Mouse (Mus musculus): ENCODE measurements around the gene Zfp775.
A peak's percentile ranks its signal among the peaks of the same experiment; 100 is the strongest.

The Zfp775 gene

DNA sequence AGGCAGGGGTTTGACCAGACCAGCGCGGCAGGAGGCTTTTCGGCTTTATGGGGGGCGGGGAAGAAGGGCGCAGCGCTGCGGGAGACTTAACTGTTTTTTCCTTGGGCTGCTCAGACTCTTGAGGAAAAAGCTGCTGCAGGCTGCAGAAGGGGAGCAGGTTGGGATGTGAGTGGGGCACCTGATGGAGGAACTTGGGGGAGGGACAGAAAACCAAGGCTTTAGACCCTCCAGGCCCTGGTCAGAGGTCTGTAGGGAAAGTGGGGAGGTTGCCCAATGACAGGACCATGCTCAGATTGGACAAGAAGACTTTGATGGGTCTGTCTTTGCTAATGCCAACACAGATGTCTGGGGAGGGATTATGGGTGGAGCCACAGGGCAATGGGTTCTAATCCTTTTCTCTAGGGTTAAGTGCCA, 25.7 kb downstream of the Zfp775 start:
- DNase-seq (ENCODE audit: extremely low spot score, low read depth, low spot score): no peak

DNA sequence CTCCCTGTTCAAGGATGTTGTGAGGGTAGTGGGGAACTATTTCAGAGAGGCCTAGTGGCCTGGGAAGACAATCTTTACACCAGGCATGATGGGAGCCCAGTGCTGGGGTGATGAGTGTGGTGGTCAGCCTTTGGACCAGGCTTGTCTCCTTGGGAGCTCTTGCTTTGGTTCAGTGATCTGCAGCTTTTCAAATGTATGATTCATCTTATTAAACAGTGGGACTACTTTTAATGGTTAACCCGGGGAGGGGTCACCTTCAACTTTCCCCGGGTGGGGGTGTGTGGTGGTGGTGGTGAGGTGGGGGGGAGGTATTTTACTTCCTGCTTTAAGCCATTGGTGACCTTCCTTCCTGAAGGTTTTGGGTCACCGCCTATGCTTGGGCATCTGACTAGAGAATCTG, 26.5 kb downstream of the Zfp775 start:
- DNase-seq (ENCODE audit: extremely low spot score, low read depth, low spot score): no peak

DNA sequence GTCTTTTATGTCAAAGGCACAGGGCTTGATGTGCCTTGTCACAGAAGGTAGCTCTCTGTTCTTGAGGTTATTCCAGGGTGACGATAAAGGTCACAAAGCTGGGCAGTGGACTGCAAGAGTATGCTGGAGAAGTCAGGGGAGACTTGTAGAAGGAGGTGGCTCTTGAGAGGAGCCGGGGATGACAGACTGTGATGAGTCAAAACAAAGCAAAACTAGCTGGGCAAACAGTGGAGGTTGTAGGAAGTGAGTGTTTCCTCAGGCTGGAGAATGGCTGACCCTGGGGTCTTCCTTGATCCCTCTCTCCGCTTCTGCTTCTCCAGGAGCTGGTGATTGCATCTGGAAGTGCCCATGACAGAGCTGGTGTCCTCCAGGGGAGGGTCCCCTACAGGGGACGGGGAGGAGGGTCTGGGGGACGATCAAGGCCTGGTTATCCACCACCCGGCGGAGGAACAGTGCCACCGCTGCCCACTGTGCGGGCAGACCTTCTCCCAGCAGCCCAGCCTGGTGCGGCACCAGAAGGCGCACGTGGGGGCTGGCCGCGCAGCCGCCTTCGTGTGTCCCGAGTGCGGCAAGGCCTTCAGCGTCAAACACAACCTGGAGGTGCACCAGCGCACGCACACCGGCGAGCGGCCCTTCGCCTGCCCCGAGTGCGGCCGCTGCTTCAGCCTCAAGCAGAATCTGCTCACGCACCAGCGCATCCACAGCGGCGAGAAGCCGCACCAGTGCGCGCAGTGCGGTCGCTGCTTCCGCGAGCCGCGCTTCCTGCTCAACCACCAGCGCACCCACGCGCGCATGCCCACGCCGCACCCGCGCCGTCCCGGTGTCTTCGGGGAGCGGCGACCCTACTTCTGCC, 27.2 kb downstream of the Zfp775 start:
- no peak for DNase-seq (ENCODE audit: extremely low spot score, low read depth, low spot score)

DNA sequence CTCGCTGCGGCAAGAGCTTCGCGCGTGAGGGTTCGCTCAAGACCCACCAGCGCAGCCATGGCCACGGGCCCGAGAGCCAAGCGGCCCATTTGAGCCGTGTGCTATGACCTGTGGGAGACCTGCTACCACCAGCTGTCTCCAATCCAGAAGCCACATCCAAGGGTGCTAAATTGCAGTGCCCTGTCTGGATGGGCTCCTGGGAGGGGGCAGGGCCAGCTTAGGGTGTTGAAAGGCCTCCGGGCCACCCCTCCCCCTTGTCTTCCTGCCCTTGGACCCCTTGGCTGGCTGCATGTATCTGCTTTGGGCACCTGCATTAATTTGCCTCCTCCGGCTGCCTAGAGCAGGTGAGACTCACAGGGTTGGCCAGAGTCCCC, 27.8 kb downstream of the Zfp775 start:
- no peak for DNase-seq (ENCODE audit: extremely low spot score, low read depth, low spot score)

DNA sequence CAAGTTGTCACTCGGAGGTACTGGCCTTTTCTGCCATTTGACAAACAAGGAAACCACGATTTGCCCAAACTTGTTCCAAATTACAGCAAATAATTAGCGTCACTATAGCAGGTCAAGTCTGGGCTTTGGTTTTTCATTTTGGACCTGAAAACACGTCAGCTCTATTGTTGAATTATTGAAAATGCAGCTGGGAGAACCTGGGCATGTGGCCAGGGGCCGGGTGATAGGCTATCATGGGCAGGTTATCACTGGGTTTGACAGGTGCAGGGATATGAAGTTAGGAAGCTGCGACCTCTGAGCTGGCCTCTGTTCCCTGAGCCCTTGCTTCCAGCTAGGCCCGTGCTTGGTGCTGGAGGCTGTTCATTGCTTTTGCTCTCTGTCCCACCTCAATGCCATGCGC, 29.0 kb downstream of the Zfp775 start:
- no peak for DNase-seq (ENCODE audit: extremely low spot score, low read depth, low spot score)

DNA sequence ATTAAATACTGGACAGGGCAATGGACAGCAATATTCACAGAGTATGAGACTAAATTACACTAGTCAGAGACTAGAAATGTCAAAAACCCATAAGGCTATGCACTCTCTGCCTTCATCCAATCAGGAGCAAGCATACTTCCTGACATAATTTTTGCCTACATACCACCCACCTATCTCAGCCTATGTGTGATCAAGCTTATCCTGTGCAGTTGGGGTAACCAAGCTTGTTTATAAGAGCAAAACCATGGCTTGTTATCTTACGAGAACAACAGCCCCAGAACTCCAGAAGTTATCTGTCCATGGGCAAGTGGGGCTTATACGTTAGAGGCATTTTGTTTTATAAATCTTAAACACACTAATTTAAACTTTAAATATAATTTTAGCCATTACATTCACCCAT, 33.2 kb downstream of the Zfp775 start:
- DNase-seq (ENCODE audit: extremely low spot score, low read depth, low spot score): no peak

DNA sequence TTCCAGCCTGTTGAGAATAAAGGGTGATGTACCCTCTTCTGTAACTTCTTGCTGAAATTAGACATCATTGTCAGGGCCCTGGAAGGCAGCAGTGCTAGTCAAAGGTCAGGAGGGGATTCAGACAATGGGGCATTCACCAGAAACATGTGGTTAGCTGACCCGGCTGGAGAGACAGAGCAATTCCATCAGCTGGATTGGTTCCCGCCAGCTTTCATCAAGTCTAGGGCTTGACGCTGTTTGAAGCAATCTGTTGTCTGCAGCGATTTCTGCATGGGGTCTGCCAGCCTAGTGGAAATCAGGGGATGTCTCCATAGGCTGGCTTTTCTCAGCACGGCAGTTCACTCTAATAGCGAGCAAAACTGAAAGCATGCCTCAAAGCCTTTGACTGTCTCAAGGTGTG, 34.7 kb downstream of the Zfp775 start:
- DNase-seq (ENCODE audit: extremely low spot score, low read depth, low spot score): no peak

DNA sequence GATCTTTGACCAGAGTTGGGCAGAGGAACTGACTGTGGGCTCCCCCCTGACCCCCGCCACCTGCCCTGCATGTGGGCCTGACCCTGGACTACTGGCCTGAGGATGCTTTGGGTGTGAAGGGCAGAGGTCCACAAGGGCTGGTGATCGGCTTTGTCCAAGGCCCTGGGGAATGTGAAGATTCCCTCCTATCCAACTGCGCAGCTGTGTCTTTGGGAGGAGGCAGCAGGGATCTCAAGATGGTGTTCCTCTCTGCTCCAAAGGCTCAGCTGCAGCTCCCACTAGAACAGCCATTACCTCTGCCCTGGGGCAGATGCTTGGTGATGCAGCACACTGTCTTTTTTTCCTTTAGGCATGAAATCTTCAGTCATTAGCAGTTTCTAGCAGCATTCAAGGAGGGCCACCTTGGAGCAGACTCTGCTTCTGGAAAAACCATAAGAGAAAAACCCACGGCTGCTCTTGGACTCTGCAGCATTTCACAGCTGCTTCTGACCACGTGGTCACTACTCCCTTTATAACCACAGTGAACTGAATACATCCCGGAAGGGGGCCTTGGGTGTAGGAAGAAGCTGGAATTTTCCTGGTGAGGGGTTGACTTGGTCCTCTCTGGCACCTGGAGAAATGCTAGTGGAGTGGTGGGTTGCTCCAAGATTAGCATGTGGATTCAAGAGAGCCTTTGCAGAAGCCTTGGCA, 36.1 kb downstream of the Zfp775 start:
- DNase-seq (ENCODE audit: extremely low spot score, low read depth, low spot score): no peak

DNA sequence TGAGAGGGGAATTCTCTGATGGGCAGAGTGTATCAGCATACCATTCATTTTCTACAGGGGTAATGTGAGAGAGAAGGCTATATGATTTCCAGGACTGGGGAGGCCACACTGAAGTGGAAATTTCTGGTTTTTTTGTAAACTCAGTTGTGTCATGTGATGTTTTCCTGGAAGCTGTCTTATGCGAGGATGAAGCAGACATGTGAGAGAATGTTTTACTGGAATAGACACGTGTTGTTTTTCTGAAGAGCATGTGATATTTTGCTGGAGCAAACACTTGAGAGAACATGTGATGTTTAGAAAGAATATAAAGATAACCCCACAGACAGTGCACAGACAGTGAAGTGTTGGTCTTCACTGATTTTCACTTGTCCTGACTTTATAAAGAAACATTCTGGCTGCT, 36.7 kb downstream of the Zfp775 start:
- no peak for DNase-seq (ENCODE audit: extremely low spot score, low read depth, low spot score)

DNA sequence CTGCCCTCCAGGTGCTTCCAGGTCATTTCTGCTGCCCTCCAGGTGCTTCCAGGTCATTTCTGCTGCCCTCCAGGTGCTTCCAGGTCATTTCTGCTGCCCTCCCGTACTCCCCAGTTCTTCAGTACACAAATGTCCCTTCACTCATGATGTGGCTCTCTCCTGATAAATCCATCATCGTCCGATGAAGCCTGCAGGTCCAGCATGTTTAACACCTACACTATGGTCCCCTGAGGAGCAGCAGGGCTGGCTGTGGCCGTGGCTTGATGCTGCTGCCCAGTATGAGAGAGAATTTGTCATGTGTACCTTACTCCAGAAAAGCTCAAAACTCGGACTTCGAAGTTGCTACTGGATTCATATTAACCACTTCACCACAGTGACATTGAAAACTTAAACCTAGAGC, 39.5 kb downstream of the Zfp775 start:
- DNase-seq (ENCODE audit: extremely low spot score, low read depth, low spot score): no peak

DNA sequence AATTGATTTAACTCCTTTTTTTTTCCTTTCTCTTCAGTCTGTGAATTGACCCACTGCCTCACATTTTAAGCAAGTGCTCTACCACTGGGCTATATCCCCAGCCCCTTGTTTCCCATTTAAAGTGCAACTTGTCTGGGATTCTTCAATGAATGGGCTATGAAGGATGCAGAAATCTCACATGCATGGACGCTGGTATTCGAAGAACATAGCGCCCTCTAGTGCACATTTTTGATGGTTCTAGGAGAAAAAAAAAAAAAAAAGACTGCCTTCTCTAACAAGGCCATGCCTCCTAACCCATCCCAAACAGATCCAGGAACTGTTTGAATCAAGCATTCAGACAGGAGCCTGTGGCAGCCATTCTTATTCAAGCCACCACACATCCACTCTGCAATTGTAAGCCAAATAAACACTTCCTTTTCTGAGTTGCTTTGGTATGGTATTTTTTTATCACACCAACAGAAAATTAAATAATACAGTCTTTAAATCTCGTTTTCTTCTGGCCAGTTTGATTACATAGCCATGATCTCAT, 41.0 kb downstream of the Zfp775 start:
- peak; percentile 68 for DNase-seq (ENCODE audit: extremely low spot score, low read depth, low spot score)

DNA sequence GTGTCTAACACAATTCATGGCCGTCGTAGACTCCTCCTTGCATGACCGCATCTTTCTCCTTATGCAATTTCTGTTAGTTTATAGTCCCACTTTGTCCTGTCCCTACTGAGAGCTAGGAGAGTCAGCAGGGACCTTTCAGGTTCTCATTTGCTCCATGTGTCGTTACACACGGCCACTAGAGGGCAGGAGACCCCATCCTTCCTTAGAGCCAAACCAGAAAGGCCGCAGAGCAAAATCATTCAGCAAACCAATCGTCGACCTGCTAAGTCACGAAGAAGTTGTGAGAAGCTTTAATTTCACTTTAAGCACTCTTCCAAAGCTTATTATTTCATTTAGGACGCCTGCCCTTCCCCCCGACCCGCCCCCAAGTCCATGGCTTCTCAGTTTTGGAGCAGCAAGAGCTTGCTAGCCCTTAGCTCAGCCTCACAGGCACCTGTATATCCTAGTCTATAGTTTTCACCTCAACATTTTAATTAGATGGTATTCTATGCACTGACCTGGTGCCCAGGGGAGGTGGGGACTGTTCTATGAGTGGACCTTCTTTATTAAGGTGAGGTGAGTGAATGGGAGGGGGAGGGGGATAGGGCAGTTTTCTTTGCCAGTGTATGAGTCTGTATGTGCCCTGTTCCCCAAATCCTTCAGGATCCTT, 43.9 kb downstream of the Zfp775 start:
- DNase-seq (ENCODE audit: extremely low spot score, low read depth, low spot score): peak; percentile 57

DNA sequence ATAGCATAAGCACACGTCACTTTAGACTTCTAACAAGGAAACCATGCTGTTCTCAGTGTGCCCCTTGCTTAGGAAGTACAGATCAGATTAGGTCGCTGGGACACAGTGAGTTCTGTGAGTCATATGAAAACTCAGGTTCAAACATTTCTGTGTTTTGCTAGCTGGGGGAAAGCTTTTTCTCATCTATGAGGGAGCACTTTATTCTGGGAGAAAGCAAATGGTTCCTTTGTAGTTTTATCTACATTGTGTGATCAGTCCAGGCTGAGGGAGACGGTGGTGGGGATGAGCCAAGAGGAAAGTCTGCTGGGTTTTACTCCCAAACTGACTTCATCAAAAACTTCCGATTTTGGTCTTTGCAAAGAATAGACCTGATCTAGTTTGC, 44.4 kb downstream of the Zfp775 start:
- DNase-seq (ENCODE audit: extremely low spot score, low read depth, low spot score): no peak

DNA sequence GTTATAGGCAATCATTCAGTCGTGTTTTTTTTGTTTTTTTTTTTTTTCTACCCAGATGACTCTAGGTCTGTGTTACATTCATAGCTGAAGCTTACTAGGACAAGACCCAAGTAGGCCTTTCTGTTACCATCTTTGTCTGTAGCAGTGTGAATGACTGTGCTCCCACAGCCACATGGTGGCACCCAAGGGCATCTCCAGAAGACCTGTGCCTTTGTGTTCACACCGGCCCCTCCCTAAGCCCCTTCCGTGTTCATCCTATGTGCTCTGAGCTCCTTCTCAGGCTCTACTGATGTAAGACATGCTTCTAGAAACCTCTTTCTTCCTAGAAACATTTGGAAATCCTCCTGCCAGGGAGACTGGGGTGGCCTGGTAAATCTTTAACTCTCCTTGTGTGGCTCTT, 45.1 kb downstream of the Zfp775 start, which contains the start of gene Gimap8:
Gene Gimap8 (plus strand): TSS at position 240 of the 400 bp plus-strand sequence.
- no peak for DNase-seq (ENCODE audit: extremely low spot score, low read depth, low spot score)

DNA sequence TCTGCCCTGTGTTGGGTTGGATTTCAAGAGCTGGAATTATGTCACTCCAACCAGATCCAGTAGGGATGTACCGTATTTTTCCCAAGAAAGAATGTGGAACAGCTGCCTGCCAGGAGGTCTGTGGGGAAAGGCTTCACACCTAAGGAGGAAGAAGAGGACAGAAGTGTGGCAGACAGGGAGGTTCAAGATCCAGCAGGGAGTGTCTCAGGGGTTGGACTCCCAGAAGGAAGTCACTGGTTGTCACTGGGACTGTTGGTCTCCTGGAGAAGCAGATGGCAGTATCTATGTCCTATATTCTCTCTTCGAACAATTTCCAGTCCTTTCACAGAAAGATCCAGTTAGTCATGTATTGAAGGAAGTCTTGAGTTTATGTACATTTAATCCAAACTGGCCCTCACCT, 45.7 kb downstream of the Zfp775 start:
- DNase-seq (ENCODE audit: extremely low spot score, low read depth, low spot score): no peak

DNA sequence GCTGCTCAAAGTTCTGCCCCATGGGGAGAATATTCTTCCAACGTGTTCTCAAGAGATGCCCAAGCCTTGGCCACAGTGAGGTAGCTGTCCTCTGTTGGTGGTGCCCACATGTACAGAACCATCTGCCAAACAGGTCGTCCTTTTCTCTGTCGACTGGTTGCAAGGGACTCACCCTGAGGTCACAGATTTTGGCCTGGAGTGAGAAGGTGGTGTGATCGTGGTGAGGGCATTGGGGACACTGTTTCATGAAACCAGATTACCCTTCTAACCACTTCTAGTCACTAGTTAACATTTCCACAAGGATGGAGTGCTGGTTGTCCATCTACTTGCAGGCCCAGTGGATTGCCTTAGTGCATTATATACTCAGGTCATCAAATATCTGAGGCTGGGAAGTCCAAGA, 46.9 kb downstream of the Zfp775 start:
- no peak for DNase-seq (ENCODE audit: extremely low spot score, low read depth, low spot score)

DNA sequence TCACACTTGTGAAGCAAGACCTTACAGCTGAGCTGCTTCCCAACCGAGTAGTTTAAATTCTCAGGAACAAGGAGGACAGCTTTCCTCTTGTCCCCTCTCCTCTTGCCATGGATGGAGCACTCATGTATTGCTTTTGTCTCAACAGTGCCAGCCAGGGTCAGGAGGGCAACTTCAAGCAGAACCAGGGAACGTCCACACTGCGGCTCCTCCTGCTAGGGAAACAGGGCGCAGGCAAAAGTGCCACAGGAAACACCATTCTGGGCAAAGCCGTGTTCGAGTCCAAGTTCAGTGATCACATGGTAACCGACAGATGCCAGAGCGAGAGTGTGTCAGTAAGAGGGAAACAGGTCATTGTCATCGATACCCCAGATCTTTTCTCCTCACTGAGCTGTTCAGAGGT, 48.2 kb downstream of the Zfp775 start:
- DNase-seq (ENCODE audit: extremely low spot score, low read depth, low spot score): no peak

DNA sequence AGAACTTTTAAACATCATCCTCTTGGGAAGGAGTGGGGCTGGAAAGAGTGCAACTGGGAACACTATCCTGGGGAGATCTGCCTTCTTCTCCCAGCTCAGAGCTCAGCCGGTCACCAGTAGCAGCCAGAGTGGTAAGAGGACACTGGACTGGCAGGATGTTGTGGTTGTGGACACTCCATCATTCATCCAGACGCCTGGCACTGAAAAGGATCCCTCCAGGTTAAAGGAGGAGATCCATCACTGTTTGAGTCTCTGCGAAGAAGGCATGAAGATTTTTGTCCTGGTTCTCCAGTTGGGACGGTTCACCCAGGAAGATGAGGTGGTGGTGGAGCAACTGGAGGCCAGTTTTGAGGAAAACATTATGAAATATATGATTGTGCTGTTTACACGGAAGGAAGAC, 56.9 kb downstream of the Zfp775 start:
- DNase-seq (ENCODE audit: extremely low spot score, low read depth, low spot score): no peak

DNA sequence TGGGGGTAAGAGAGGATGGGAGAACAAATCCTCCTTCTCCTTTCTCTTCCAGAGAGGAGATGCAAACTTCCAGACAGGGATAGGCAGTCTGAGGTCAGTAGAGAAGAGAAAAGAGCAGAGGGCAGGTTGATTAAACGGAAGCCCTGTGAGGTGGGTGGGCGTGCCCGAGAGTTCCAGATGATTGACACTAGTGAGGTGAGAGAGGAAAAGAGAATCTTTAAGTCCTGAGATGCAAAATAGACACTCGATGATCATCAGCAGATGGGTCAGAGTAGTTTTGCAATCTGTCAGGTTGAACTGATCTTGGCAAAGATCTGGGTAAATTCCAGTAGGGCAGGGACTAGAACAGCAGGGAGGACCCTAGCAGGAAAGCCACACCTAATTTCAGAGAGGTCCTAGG, 62.9 kb downstream of the Zfp775 start:
- no peak for DNase-seq (ENCODE audit: extremely low spot score, low read depth, low spot score)

DNA sequence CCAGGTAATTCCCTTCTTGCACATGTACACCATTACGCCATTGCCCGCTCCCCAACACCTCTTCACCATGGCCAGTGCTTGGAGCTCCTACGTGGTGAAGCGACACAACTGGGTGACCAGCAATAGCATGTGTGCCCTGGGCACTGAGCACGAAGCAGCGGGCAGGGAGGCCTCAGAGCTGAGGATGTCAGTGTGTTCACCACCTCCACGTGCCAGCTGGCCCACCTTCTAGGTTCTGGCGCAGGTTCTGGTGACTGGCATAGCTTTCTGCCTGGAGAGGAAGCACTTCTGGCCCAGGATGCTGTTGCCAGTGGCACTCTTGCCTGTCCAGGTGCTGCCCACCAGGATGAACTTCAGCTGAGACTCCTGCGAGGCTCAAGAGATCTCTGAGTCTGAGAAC, 63.6 kb downstream of the Zfp775 start:
- DNase-seq (ENCODE audit: extremely low spot score, low read depth, low spot score): no peak

DNA sequence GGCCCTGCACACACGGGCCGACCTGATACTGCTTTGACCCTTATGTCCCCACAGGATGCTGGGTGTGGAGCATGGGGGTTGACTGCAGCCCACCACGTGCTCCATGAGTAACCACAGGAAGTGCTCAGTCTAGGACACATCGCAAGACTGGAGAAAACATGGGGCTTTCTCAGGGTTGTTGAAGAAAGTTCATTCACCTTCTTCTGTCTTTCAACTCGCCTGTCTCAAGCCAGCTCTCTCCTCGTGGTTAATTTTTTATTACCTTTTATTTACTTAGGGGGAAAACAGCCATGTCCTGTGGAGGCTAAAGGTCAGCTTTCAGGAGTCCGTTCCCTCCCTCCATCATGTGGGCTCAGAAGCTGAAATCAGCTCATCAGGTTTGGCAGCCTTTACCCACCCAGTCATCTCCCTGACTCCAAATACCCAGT, 64.3 kb downstream of the Zfp775 start:
- DNase-seq (ENCODE audit: extremely low spot score, low read depth, low spot score): no peak

DNA sequence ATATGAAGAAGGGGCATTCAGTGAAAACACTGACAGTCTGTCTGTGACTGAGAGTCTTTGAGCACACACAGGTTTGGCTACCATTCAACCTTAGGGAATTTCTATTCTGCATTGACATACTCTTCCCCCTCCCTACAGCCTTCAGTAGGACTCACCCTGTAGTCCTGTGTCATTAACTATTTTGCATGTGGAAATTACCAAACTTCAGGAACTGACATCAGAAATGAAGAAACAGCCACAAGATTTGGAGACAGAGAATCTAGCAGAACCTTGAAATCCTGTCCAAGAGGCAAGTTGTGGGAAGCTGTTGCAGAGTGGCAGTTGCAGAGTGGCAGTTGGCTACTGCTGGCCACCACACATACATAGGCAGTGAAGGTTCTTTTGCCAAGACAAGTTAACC, 66.2 kb downstream of the Zfp775 start:
- no peak for DNase-seq (ENCODE audit: extremely low spot score, low read depth, low spot score)
